Mouse (Mus musculus) small intestine, adult 10 weeks (tissue): ENCODE measurements around the gene Mog. TPM values are rescaled to one million over a fixed set of nuclear protein-coding genes. Genes with fewer than 3 reads are reported as not detected.

Experiments
- polyA plus RNA-seq: library from polyadenylated mRNA; stranded (reverse); fragments of 350-450 nt; fragmentation: Illumina TruSeq; extraction: RNeasy Lipid Tissue Mini Kit (QIAGEN cat#74804); gene quantifications from one replicate; pipeline ENCODE4 v1.2.3, GENCODE M21; 2014; ENCODE audit warnings: low replicate concordance

Gene Mog
- not detected for polyA plus RNA-seq

GRCm38 (mm10) chr17:37022628-37023576 lies at the start of gene Mog:
TSS of gene Mog (minus strand) at chr17:37023398.

GRCm38 (mm10) chr17:37045611-37046311 lies 22.6 kb upstream of the Mog start, which contains the start of gene Gabbr1:
TSS of gene Gabbr1 (plus strand) at chr17:37045966.

GRCm38 (mm10) chr17:37000863-37001262 lies 22.3 kb downstream of the Mog start, which contains the start of gene Zfp57:
TSS of gene Zfp57 (plus strand) at chr17:37001163.

GRCm38 (mm10) chr17:36989437-36989836 lies 33.8 kb downstream of the Mog start, which contains the start of gene H2-M5:
TSS of gene H2-M5 (minus strand) at chr17:36989537.

GRCm38 (mm10) chr17:36981221-36981813 lies 41.9 kb downstream of the Mog start, which contains the start of gene 2410137M14Rik:
TSS of gene 2410137M14Rik (minus strand) at chr17:36981237.

Other genes with a start within 250 kb of the Mog start
- gene H2-M10.6, start 211.2 kb downstream of the Mog start, polyA plus RNA-seq: not detected
- gene Trim26, start 186.3 kb downstream of the Mog start, polyA plus RNA-seq: 29.4 TPM
- 9.4 TPM for gene Trim15, start 156.2 kb downstream of the Mog start, polyA plus RNA-seq
- gene Trim10, start 153.8 kb downstream of the Mog start, polyA plus RNA-seq: not detected
- 86.2 TPM for gene Trim40, start 133.3 kb downstream of the Mog start, polyA plus RNA-seq
- 166 TPM for gene Trim31, start 125.3 kb downstream of the Mog start, polyA plus RNA-seq
- 1.1 TPM for gene Rnf39, start 80.5 kb downstream of the Mog start, polyA plus RNA-seq
- 5.3 TPM for gene Ppp1r11, start 71.7 kb downstream of the Mog start, polyA plus RNA-seq
- 18.8 TPM for gene Znrd1, start 64.8 kb downstream of the Mog start, polyA plus RNA-seq
- 17.6 TPM for gene Znrd1as, start 64.8 kb downstream of the Mog start, polyA plus RNA-seq
- not detected for gene 2410137M14Rik, start 42.2 kb downstream of the Mog start, polyA plus RNA-seq
- gene H2-M5, start 33.9 kb downstream of the Mog start, polyA plus RNA-seq: not detected
- gene Zfp57, start 22.2 kb downstream of the Mog start, polyA plus RNA-seq: 3.6 TPM
- gene Gabbr1, start 22.6 kb upstream of the Mog start, polyA plus RNA-seq: 14.3 TPM
- gene Olfr90, start 65.1 kb upstream of the Mog start, polyA plus RNA-seq: not detected
- not detected for gene Olfr91, start 74.9 kb upstream of the Mog start, polyA plus RNA-seq
- gene Olfr92, start 96.7 kb upstream of the Mog start, polyA plus RNA-seq: not detected
- gene Olfr93, start 138.1 kb upstream of the Mog start, polyA plus RNA-seq: not detected
- 7.5 TPM for gene Ubd, start 170.5 kb upstream of the Mog start, polyA plus RNA-seq
- not detected for gene Olfr94, start 177.6 kb upstream of the Mog start, polyA plus RNA-seq
- gene Olfr95, start 189.7 kb upstream of the Mog start, polyA plus RNA-seq: not detected
- not detected for gene Olfr96, start 196.7 kb upstream of the Mog start, polyA plus RNA-seq
- gene Olfr97, start 213.9 kb upstream of the Mog start, polyA plus RNA-seq: not detected
- gene Olfr98, start 240.4 kb upstream of the Mog start, polyA plus RNA-seq: not detected
- gene H2-M3, start 246.8 kb upstream of the Mog start, polyA plus RNA-seq: 1.0 TPM